Mouse (Mus musculus): ENCODE measurements around the gene Afg1l. TPM values are rescaled to one million over a fixed set of nuclear protein-coding genes. Genes with fewer than 3 reads are reported as not detected.
A peak's percentile ranks its signal among the peaks of the same experiment; 100 is the strongest.

Gene Afg1l
- polyA plus RNA-seq, 1 experiment from 2014 or later, result 5.4 TPM

GRCm38 (mm10) chr10:42277476-42278306, 200.7 kb downstream of the Afg1l start:
- peak overlapping the region; percentile 97 for H3K27ac ChIP-seq
- H3K27me3 ChIP-seq, result peaks cover 33% of the 10 kb centered on the region
- H3K4me3 ChIP-seq, result peak overlapping the region; percentile 73
- H3K9me3 ChIP-seq (replicated peaks), result no peaks in the 10 kb centered on the region
- ATAC-seq (ENCODE audit: low FRiP score), result peak; percentile 92
- H3K9ac ChIP-seq, result peak overlapping the region; percentile 70
- under 1% methylated on average over 77 of the region's 78 CpGs for WGBS
- H3K36me3 ChIP-seq, result no peaks in the 10 kb centered on the region
- H3K4me2 ChIP-seq (replicated peaks), result peak overlapping the region; percentile 98
- peaks cover 24% of the 10 kb centered on the region for H3K4me1 ChIP-seq

- peaks cover 33% of the 10 kb centered on the region for H3K27me3 ChIP-seq
- ATAC-seq (ENCODE audit: low FRiP score), result peak; percentile 69
- peak within 1 kb of the TSS; percentile 97 for H3K27ac ChIP-seq
- peak within 1 kb of the TSS; percentile 98 for H3K4me2 ChIP-seq (replicated peaks)
- H3K4me3 ChIP-seq, result peak within 1 kb of the TSS; percentile 73
- no peaks in the 10 kb centered on the region for H3K9me3 ChIP-seq (replicated peaks)
- H3K4me1 ChIP-seq, result peaks cover 25% of the 10 kb centered on the region
- H3K36me3 ChIP-seq, result no peaks in the 10 kb centered on the region
- peak within 1 kb of the TSS; percentile 70 for H3K9ac ChIP-seq
- under 1% methylated on average over 83 of the region's 88 CpGs for WGBS
Measured at GRCm38 (mm10) chr10:42276507-42277345, 201.6 kb downstream of the Afg1l start, which contains the start of gene Foxo3. TSS of gene Foxo3 (minus strand) at chr10:42276755.

- Histone ChIP-seq H3K36me3 (no peaks in the 10 kb centered on the region), H3K9ac (peak overlapping the region; percentile 70), H3K27me3 (peaks cover 29% of the 10 kb centered on the region), H3K4me1 (peaks cover 29% of the 10 kb centered on the region), H3K4me3 (peak overlapping the region; percentile 73), H3K9me3 (replicated peaks) (no peaks in the 10 kb centered on the region), H3K27ac (peak overlapping the region; percentile 97), H3K4me2 (replicated peaks) (peak overlapping the region; percentile 98)
- WGBS, result 0% methylated on average over 40 of the region's 40 CpGs
- peak; percentile 0 for ATAC-seq (ENCODE audit: low FRiP score)
Measured at GRCm38 (mm10) chr10:42275871-42276501, 202.4 kb downstream of the Afg1l start.

GRCm38 (mm10) chr10:42275401-42275870, 202.9 kb downstream of the Afg1l start:
- peak overlapping the region; percentile 98 for H3K4me2 ChIP-seq (replicated peaks)
- ATAC-seq (ENCODE audit: low FRiP score), result no peak
- H3K27me3 ChIP-seq, result peaks cover 26% of the 10 kb centered on the region
- H3K4me3 ChIP-seq, result peak overlapping the region; percentile 73
- H3K4me1 ChIP-seq, result peaks cover 31% of the 10 kb centered on the region
- H3K27ac ChIP-seq, result peak overlapping the region; percentile 97; the same call in 1 of the 2 replicates
- H3K36me3 ChIP-seq, result no peaks in the 10 kb centered on the region
- WGBS, result under 1% methylated on average over 51 of the region's 54 CpGs
- H3K9me3 ChIP-seq (replicated peaks), result no peaks in the 10 kb centered on the region
- H3K9ac ChIP-seq, result peak overlapping the region; percentile 70

- peaks cover 31% of the 10 kb centered on the region for H3K4me1 ChIP-seq
Measured at GRCm38 (mm10) chr10:42274712-42275400, 203.5 kb downstream of the Afg1l start.

GRCm38 (mm10) chr10:42273760-42274691, 204.3 kb downstream of the Afg1l start:
- peak overlapping the region; percentile 73 for H3K4me3 ChIP-seq
- H3K9ac ChIP-seq, result peak overlapping the region; percentile 70
- H3K27ac ChIP-seq, result no peak overlapping the region
- H3K9me3 ChIP-seq (replicated peaks), result no peaks in the 10 kb centered on the region
- peaks cover 19% of the 10 kb centered on the region for H3K27me3 ChIP-seq
- ATAC-seq (ENCODE audit: low FRiP score), result no peak
- H3K4me2 ChIP-seq (replicated peaks), result peak overlapping the region; percentile 98
- 7% methylated on average over 21 of the region's 21 CpGs for WGBS
- H3K36me3 ChIP-seq, result no peaks in the 10 kb centered on the region
- peaks cover 34% of the 10 kb centered on the region for H3K4me1 ChIP-seq

More at GRCm38 (mm10) chr10:42274712-42275400, 203.5 kb downstream of the Afg1l start:
- H3K9ac ChIP-seq, result peak overlapping the region; percentile 70
- peak overlapping the region; percentile 97; the same call in 1 of the 2 replicates for H3K27ac ChIP-seq
- H3K27me3 ChIP-seq, result peaks cover 22% of the 10 kb centered on the region
- 1% methylated on average over 65 of the region's 65 CpGs for WGBS
- H3K4me3 ChIP-seq, result peak overlapping the region; percentile 73
- H3K4me2 ChIP-seq (replicated peaks), result peak overlapping the region; percentile 98
- no peaks in the 10 kb centered on the region for H3K36me3 ChIP-seq
- no peak for ATAC-seq (ENCODE audit: low FRiP score)
- no peaks in the 10 kb centered on the region for H3K9me3 ChIP-seq (replicated peaks)

- peaks cover 19% of the 10 kb centered on the region for H3K27me3 ChIP-seq
- 65% methylated on average over 6 of the region's 6 CpGs for WGBS
- H3K9ac ChIP-seq, result no peak overlapping the region
Measured at GRCm38 (mm10) chr10:42273403-42273759, 205.0 kb downstream of the Afg1l start.

GRCm38 (mm10) chr10:42271454-42272230, 206.7 kb downstream of the Afg1l start:
- no peak for ATAC-seq (ENCODE audit: low FRiP score)
- Histone ChIP-seq H3K4me1 (peaks cover 30% of the 10 kb centered on the region), H3K4me2 (replicated peaks) (no peak overlapping the region)

More at GRCm38 (mm10) chr10:42273403-42273759, 205.0 kb downstream of the Afg1l start:
- Histone ChIP-seq H3K4me3 (peak overlapping the region; percentile 73; the same call in 1 of the 2 replicates), H3K4me1 (peaks cover 30% of the 10 kb centered on the region), H3K27ac (no peak overlapping the region), H3K4me2 (replicated peaks) (peak overlapping the region; percentile 98), H3K9me3 (replicated peaks) (no peaks in the 10 kb centered on the region), H3K36me3 (no peaks in the 10 kb centered on the region)
- ATAC-seq (ENCODE audit: low FRiP score), result no peak

GRCm38 (mm10) chr10:42270277-42271083, 207.9 kb downstream of the Afg1l start:
- Histone ChIP-seq H3K9me3 (replicated peaks) (no peaks in the 10 kb centered on the region), H3K4me2 (replicated peaks) (no peak overlapping the region), H3K36me3 (peaks cover 7% of the 10 kb centered on the region), H3K9ac (no peak overlapping the region), H3K27me3 (peaks cover 19% of the 10 kb centered on the region), H3K27ac (no peak overlapping the region), H3K4me1 (peaks cover 30% of the 10 kb centered on the region), H3K4me3 (no peak overlapping the region)
- ATAC-seq (ENCODE audit: low FRiP score), result no peak
- WGBS, result 63% methylated on average over 10 of the region's 10 CpGs

More at GRCm38 (mm10) chr10:42271454-42272230, 206.7 kb downstream of the Afg1l start:
- Histone ChIP-seq H3K36me3 (no peaks in the 10 kb centered on the region), H3K4me3 (no peak overlapping the region), H3K27me3 (peaks cover 19% of the 10 kb centered on the region), H3K9me3 (replicated peaks) (no peaks in the 10 kb centered on the region), H3K9ac (no peak overlapping the region), H3K27ac (no peak overlapping the region)
- WGBS, result 55% methylated on average over 11 of the region's 11 CpGs
